Mouse (Mus musculus) liver, adult 2 months (tissue): ENCODE data around the gene Fat3.

Experiments
- CTCF ChIP-seq: fragments of 200-500 bp; IDR thresholded peaks from 2 replicates; pipeline ENCODE4 v1.5.1; 2011; ENCODE audit warnings: low read depth, low read length, control low read depth
- POLR2A ChIP-seq: fragments of 200-500 bp; IDR thresholded peaks from 2 replicates; pipeline ENCODE4 v1.6.1; 2011; ENCODE audit warnings: low read length, control low read depth; ENCODE audit not compliant: insufficient read depth; ENCODE audit errors: extremely low read depth

DNA sequence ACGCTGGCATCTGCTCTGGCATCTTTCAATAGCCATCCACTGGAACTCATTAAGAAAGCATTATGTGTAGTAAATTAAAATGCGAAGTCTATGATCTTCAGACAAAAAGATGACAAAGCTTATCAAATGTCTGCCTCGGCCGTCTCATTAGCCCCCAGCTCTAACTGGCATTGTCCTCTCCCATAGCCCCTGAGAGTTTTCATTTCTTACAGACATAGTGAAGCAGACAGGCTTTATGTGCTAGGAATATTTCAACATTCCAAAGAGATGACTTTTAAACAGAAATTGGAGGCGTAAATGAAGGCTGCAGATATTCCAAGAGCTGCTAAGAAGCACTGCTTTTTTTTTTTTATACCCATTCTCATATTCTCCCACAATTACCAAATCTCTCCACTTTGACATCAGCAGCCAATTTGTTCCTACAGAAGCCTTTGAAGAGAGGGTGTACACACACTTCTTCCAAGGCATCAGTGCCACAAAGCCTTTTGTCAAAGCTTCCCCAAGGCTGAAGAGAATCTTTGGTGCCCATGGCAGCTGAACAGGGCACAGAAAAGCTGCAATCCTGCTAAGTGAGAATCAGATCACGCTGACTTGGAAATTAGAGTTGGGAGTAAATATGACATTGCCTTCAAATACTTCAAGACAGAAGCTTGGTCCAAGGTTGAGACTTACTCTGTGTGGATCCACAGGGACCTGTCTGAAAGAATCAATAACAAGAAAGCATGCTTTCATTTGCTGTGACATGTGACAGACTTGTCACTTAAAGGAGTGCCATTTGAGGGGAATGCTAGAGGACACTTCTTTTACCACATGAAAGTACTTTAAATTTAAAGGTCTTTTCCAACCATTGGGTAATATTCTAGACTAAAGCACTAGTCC, 206.9 kb downstream of the Fat3 start:
- TF ChIP-seq CTCF (no peak), POLR2A (no peak)
